Mouse (Mus musculus): ENCODE data around the gene Otud7b.

DNA sequence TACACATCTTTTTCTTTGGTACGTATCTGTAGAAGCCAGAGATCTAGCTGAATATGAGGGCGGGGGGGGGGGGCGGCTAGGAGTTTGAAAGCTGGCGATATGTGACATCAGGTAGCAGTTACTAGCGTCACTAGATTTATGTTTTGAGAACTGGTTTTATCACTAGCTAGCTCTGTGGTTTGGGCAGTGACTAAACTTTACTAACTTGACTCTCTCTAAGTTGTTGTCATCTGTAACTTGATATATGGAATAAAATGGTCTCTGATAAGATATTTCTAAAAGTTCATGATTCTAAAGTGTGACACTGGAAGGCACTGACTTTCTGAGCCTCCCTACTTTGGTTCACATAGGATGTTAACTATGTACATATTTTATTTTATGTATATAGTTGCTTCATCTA is 19.9 kb downstream of the Otud7b start:
- TF ChIP-seq CTCF (conservative IDR thresholded peaks at IDR 0.05; ENCODE audit: insufficient read depth, insufficient read length, low read depth, low read length) (no peak), POLR2A (IDR thresholded peaks at IDR 0.05; ENCODE audit: low read depth, low read length) (no peak)

Measured in kidney, adult 2 months (tissue).